Mouse (Mus musculus) R1 (cell line): ENCODE measurements at regions not wholly inside any gene's neighbourhood (a gene's known extent, or its start where the extent isn't known, plus 50 kb on each side); places are given as distances from the start of the nearest gene placed in this dataset.

Experiments
- DNase-seq: peaks from one replicate; pipeline ENCODE4 v3.0.0-alpha.2; 2018; ENCODE audit warnings: low read depth, low spot score

GRCm38 (mm10) chrX:88653861-88654260, 538.4 kb upstream of the Il1rapl1 start:
- DNase-seq, result peak; percentile 78
